Mouse (Mus musculus) cortical plate, adult 2 months (tissue): ENCODE data around the gene Cyth3. TPM values are rescaled to one million over a fixed set of nuclear protein-coding genes. Genes with fewer than 3 reads are reported as not detected.

Source experiments
- H3K27ac ChIP-seq: fragments of 200-500 bp; 2 replicates; pipeline ENCODE4 v1.5.1; 2012; ENCODE audit warnings: low read length, control low read depth, inconsistent platforms; ENCODE audit not compliant: insufficient read depth
- H3K4me1 ChIP-seq: fragments of 200-500 bp; 2 replicates; pipeline ENCODE4 v1.6.1; 2011; ENCODE audit warnings: low read length; ENCODE audit not compliant: control insufficient read depth, insufficient read depth
- H3K4me3 ChIP-seq: fragments of 200-500 bp; 2 replicates; pipeline ENCODE4 v1.5.1; 2011; ENCODE audit warnings: mild to moderate bottlenecking, low read length, control low read depth; ENCODE audit not compliant: insufficient read depth
- CTCF ChIP-seq: fragments of 200-500 bp; IDR thresholded peaks from 2 replicates; pipeline ENCODE4 v1.5.1; 2011; ENCODE audit warnings: mild to moderate bottlenecking, control low read depth, low read length; ENCODE audit not compliant: insufficient read depth; ENCODE audit errors: extremely low read depth
- POLR2A ChIP-seq: fragments of 200-500 bp; IDR thresholded peaks from 2 replicates; pipeline ENCODE4 v1.6.1; 2011; ENCODE audit warnings: mild to moderate bottlenecking, low read length, control low read depth; ENCODE audit not compliant: insufficient read depth; ENCODE audit errors: extremely low read depth
- polyA plus RNA-seq: library from polyadenylated mRNA; depleted of rRNA; stranded (reverse); fragments of >200 nt; gene quantifications from 2 replicates; pipeline ENCODE4 v1.2.3, GENCODE M21; 2012

Gene Cyth3
- polyA plus RNA-seq, 1 experiment, result 33.9 TPM

DNA sequence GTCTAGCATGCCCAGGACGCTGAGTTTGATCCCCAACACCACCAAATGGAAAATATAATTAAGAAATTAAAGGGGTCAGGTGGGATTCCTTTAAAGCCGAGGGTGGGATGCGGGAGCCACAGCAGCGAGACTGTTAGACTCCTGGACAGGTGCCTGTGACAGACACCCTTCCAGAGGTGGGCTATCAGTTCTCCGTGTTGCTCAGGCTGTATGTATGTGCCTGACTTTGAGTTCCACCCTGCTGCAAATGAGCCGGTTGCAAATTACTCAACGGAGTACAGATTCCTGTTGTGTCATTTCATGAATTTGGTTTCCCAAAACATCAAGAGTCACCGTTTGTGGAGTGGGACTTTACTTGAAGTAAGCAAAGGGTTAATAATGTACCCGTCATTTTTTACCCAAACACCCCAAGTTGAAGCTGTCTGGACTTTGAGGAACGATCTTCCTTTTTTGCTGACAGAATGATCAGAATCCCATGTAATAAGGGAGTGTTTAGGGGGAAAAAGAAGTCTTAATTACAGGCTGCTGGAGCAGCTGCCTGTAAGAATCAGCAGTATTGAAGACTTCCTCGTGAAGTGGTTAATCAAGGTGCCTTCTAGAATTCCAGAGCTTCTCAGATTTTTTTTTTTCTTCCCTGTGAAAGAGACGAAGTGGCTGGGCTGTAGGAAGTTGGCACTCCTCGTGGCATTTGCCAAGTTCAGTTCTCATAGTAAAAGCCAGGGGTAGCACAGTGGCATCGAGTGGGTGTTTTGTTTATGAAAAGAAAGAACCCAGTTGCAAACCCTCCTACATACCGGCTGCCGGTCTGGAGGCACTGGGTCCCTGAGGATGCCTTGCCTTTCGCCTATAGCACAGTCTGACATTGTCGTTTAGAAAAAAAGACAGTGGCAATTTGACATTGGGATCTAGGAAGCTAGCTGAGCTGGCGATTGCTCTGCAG lies 1.4 kb downstream of the Cyth3 start:
- no peak for TF ChIP-seq POLR2A
- no peak for TF ChIP-seq CTCF
- peak overlapping the region; percentile 73; the same call in 1 of the 2 replicates for H3K27ac ChIP-seq
- peak overlapping the region; percentile 72 for H3K4me3 ChIP-seq
- peaks cover 2% of the 10 kb centered on the region; the same call in 1 of the 2 replicates for H3K4me1 ChIP-seq

DNA sequence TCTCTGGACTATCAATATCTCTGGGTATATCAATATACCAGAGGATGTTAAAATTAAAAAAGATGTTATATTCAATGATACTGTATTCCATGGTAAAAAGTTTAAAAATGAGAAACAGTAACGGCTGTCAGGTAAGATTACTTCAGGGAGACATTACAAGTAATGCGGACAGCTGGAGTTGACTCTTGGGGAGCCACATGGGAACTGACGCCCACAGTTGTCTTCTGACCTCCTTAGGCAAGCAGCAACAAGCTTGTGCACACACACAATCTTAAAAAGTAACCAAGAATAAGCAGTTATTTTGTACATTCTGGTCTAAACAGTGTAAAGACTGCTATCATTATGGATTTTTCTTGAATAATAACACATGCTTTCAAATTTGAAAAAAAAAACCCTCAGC lies 2.2 kb downstream of the Cyth3 start:
- Histone ChIP-seq H3K4me1 (peaks cover 2% of the 10 kb centered on the region; the same call in 1 of the 2 replicates), H3K4me3 (peak overlapping the region; percentile 72; the same call in 1 of the 2 replicates), H3K27ac (no peak overlapping the region)
- TF ChIP-seq POLR2A (no peak), CTCF (no peak)

DNA sequence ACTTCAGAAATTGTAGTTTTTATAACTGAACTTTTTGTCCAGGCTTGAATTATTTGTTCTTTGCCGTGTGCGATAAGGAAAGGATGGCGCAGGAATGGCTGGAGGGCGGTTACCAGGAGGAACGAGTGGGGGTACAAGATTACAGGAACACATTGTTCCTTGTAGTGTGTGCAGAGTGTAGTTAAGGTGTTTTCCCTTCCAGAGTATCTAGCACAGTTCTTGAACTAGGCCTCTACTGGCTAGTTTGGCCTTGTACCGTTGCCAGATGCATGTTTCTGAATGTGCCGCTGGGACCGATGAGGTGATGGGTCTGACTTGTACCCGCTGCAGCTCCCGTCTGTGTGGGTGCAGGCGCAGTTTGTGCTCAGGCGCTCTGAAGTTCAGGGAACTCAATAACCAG lies 3.2 kb downstream of the Cyth3 start:
- no peak for TF ChIP-seq CTCF
- TF ChIP-seq POLR2A, result no peak
- Histone ChIP-seq H3K4me3 (no peak overlapping the region), H3K4me1 (peaks cover 2% of the 10 kb centered on the region; the same call in 1 of the 2 replicates), H3K27ac (no peak overlapping the region)

DNA sequence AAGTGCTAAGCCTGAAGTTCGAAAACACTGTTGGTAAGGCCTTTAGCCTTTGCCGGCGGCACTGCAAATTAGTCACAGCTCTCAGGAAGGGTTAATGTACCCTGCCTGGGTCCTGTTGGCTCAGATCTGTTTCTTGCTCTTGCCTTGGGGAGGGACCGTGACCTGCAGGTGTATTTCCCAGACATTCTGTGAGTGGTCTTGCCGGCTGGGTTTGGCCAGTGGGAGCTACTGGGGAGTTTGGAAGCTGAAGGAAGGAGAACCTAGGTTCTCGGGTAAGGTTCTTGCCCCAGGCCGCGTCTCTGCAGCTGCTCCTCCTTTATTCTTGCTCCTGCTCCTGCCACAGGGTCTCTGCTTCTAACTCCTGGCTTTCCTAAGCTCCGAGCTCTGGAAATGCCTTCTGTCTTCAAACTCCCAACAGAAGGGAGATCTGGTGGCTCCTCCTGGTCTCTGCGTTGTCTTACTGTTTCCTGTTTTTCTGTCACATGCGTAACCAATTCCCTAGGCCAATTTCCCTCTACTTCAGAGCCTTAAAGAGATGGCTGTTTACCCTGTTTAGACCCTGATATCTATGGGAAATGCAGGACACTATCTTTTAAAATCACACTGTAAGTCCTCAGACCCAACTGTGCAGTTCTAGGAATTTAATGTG lies 3.8 kb downstream of the Cyth3 start:
- Histone ChIP-seq H3K4me3 (no peak overlapping the region), H3K27ac (no peak overlapping the region), H3K4me1 (peaks cover 2% of the 10 kb centered on the region; the same call in 1 of the 2 replicates)
- TF ChIP-seq CTCF, result no peak
- TF ChIP-seq POLR2A, result no peak

DNA sequence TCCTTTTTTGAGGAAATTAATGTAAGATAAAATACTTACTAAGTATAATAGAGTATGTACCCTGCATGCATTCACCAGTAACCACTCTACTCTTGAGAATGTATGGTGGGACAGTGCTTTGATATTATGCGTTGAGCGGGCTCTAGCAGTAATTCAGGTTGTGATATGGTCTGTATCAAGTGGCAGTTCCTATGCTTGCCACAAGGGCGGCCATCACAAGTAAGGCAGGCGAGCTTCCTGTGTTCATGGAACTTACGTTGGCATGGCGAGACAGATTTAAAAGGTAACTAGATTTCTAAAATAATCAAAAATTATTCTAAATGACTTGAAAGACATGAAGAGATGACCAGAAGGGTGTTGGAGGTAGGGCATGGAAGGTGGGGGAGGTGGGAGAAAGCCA lies 5.3 kb downstream of the Cyth3 start:
- TF ChIP-seq POLR2A (no peak), CTCF (peak; percentile 23; the same call in 1 of the 2 replicates)
- Histone ChIP-seq H3K4me3 (no peak overlapping the region), H3K27ac (no peak overlapping the region), H3K4me1 (peaks cover 2% of the 10 kb centered on the region; the same call in 1 of the 2 replicates)

DNA sequence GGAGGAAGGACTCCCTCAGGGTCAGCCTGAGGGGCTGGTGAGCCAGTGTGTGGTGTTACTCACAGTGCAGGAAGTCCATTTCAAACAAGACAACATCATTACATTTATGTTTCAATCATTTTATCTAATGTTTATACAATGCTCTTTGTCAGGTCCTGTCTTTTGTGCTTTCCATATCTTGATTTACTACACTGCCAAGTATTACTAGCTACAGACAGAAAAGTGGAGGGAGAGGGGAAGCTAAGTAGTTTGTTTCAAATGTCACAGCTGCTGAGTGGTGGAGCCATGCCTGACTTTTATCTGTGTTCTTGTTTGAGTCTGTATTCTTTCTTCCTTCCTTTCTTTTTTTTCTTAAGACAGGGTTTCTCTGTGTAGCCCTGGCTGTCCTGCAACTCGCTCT lies 5.7 kb downstream of the Cyth3 start:
- TF ChIP-seq CTCF (no peak), POLR2A (no peak)
- Histone ChIP-seq H3K4me1 (peaks cover 2% of the 10 kb centered on the region; the same call in 1 of the 2 replicates), H3K4me3 (no peak overlapping the region), H3K27ac (no peak overlapping the region)

DNA sequence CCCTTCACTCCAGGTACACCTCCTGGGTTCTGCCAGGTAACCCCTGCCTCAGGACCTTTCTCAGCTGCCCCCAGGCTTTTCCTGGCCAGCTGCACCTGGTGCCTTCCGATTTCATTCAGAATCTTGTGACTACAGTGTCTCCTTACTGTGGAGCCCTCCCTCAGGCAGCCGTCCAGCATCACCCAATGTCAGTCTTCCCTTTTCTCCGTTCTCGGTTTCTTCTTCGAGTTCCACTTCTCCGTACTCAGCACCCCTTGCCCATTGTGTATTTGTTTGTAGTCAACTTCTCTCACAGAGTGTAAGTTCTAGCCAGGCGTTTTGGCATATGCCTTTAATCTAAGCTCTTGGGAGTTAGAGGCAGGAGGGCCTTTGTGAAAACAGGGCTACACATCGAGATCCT lies 7.4 kb downstream of the Cyth3 start:
- H3K4me3 ChIP-seq, result no peak overlapping the region
- no peak overlapping the region for H3K27ac ChIP-seq
- peaks cover 5% of the 10 kb centered on the region for H3K4me1 ChIP-seq
- no peak for TF ChIP-seq CTCF
- TF ChIP-seq POLR2A, result no peak

DNA sequence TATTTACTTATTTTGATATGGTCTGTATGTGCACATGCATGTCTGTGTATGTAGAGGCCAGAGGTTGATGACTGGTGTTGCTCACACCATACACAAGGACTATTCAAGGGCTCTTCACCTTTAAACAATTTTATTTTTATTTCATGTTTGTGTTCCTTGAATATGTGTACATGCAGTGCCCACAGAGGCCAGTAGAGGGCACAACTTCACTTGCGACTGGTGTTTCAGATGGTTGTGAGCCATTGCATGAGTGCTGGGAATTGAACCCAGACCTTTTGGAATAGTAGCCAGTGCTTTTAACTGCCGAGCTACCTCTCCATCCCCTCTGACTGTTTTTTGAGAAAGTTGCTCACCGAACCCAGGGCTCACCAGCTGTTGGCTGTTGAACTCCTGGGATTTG lies 8.0 kb downstream of the Cyth3 start:
- no peak overlapping the region for H3K27ac ChIP-seq
- H3K4me1 ChIP-seq, result peaks cover 5% of the 10 kb centered on the region
- H3K4me3 ChIP-seq, result no peak overlapping the region
- 0 out of 2 replicates have a peak, but pooled peaks have one; percentile 9 for TF ChIP-seq CTCF
- no peak for TF ChIP-seq POLR2A

DNA sequence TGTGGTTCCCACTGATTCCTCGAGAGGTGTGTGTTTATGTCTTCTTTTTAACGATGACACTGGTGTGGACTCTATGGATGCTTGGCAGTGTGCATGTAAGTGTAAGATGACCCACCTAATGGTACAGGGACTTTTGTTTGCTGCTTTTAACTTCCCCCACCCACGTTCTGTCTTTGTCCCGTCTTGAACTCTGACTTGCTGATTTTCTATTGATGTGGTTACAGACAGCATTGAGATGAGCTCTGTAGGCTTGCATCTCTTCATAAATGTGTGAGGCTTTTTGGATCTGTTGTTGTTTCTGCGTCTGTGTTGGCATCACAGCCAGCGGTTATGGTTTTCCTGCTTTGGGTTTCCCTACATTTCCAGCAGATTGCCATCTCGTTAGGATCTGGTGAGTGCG lies 8.5 kb downstream of the Cyth3 start:
- peaks cover 5% of the 10 kb centered on the region for H3K4me1 ChIP-seq
- H3K4me3 ChIP-seq, result no peak overlapping the region
- TF ChIP-seq CTCF, result no peak
- no peak for TF ChIP-seq POLR2A
- H3K27ac ChIP-seq, result no peak overlapping the region
